Mouse (Mus musculus): ENCODE results near the gene Tle2.
A peak's percentile ranks its signal among the peaks of the same experiment; 100 is the strongest.

DNA sequence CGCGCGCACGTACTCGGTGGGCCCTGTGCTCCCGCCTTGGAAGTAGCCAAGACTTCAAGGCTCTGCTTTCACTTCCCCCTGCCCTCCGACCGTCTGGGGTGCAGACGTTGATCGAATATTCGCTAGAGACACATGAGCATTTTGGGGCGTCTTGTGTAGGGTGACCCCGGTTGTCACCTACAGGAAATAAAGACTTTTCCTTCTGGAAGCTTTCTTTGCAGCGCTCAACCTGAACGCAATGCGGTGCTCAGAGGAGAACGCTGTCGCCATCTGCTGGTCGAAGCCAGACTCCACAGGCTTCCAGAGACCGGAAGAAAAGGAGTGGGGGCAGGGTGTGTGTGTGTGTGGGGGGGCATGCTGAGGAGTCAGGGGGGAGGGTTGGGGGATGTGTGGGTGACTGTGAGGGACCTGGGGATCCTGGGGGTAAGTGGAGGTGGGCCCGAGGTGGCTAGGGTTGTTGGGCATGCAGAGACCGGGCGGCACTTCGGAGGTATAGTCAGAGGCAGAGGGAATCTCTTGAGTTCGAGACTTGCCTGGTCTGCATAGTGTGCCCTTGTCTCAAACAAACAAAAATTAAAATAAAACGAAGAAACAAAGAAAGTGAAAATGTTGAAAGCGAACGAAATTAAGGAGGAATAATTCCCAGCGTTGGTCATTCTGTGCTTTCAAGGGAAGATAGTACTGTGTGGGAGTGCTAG lies 30.8 kb downstream of the Tle2 start:
- TF ChIP-seq CTCF (IDR thresholded peaks at IDR 0.05; ENCODE audit: borderline replicate concordance, insufficient read depth, low read length) (peak; percentile 93), POLR2A (IDR thresholded peaks at IDR 0.05; ENCODE audit: low read depth, low read length) (no peak; the same call in 1 of the 2 replicates)
